Mouse (Mus musculus): ENCODE measurements at regions not wholly inside any gene's neighbourhood (a gene's known extent, or its start where the extent isn't known, plus 50 kb on each side); places are given as distances from the start of the nearest gene placed in this dataset.

DNA sequence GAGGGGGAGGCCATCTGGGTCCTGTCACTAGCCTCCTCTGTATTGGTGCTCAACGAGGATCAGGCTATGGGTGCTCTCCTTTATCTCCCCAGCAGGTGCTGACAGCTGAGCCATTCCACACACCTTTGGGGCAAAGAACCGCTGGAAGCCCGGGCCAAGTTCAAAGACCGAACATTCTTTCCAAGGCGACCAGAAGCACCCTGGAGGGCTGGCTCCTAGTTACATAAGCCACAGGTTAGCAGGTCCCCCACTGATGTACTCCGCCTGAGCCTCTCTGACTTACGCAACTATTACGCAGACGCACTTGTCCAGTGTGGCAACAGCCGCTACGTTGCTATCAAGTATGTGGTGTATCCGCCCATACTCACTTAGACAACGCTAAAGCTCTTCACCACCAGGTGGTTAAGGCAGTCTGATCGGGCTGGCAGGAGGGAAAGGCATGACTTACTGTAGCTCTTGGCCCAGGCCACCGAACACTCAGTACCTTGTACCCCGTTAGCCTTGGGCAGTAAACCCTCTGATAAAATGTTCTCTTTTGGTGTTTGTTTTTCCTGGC is 69.2 kb downstream of the Gm33543 start:
- ATAC-seq (no peak), DNase-seq (ENCODE audit: low spot score) (no peak)
- Histone ChIP-seq H3K36me3 (ENCODE audit: control insufficient read depth, insufficient read depth, low read length) (no peaks in the 10 kb centered on the region), H3K4me2 (ENCODE audit: low read length) (no peak overlapping the region), H3K9ac (ENCODE audit: low read length) (no peak overlapping the region), H3K4me1 (ENCODE audit: control insufficient read depth, insufficient read depth, low read length) (no peaks in the 10 kb centered on the region), H3K27me3 (replicated peaks; ENCODE audit: control insufficient read depth, insufficient read depth, low read length) (no peaks in the 10 kb centered on the region), H3K27ac (ENCODE audit: low read depth, low read length) (no peak overlapping the region), H3K9me3 (replicated peaks; ENCODE audit: control insufficient read depth, low read length) (no peaks in the 10 kb centered on the region), H3K4me3 (ENCODE audit: low read depth, low read length) (no peak overlapping the region)
- 88% methylated on average over 16 of the region's 16 CpGs for WGBS

DNA sequence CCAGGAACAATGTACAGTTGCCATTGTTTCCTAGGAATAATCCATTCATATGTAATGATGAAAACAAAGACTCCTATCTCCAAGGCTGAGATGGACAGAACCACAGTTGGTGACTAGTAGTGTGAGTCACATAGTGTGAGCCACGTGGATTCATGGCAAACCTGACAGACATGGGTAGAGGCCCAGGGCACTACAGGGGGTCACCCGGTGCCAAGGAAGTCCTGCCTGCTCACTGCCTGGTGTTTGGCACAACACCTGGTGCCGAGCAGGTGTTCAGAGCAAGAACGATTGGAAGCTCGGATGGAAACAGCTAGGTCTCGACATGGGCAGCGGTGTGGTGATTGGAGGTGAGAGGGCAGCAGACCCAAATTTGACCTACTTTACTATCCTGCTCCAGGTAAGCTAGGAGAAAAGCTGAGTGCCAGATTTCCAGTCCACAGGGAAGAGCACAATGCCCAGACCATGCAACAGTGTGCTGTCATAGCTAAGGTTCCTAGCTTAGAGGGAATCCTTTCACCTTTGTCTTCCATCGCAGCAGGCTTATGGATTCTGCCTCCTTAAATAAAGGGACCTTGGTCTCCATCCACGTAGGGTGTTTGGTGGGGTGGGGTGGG is 69.8 kb downstream of the Gm33543 start:
- DNase-seq (ENCODE audit: low spot score) (no peak), ATAC-seq (no peak)
- H3K4me3 ChIP-seq (ENCODE audit: low read depth, low read length), result no peak overlapping the region
- 90% methylated on average over 9 of the region's 9 CpGs for WGBS
- H3K4me2 ChIP-seq (ENCODE audit: low read length), result no peak overlapping the region
- H3K27me3 ChIP-seq (replicated peaks; ENCODE audit: control insufficient read depth, insufficient read depth, low read length), result no peaks in the 10 kb centered on the region
- no peaks in the 10 kb centered on the region for H3K4me1 ChIP-seq (ENCODE audit: control insufficient read depth, insufficient read depth, low read length)
- no peaks in the 10 kb centered on the region for H3K36me3 ChIP-seq (ENCODE audit: control insufficient read depth, insufficient read depth, low read length)
- no peak overlapping the region for H3K27ac ChIP-seq (ENCODE audit: low read depth, low read length)
- no peaks in the 10 kb centered on the region for H3K9me3 ChIP-seq (replicated peaks; ENCODE audit: control insufficient read depth, low read length)
- no peak overlapping the region for H3K9ac ChIP-seq (ENCODE audit: low read length)

DNA sequence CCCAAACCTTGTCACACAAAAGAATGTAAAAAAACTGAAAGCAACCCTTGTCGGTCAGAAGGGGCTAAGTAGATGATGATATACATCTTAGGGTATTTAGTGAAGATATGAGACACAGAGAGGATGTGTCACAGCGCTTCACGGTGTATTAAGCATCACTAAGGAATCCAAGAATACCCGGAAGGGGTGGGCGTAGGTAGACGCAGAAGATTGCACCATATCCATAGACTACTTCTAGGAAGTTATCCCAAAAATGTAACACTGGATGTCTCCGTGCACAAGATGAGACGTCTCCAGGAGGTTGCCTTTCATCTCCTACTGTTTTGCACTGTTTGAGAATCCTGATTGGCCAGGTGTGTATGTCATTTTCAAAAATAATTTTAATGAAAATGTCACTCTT is 73.8 kb downstream of the Gm33543 start:
- Histone ChIP-seq H3K27me3 (replicated peaks; ENCODE audit: control insufficient read depth, insufficient read depth, low read length) (no peaks in the 10 kb centered on the region), H3K9ac (ENCODE audit: low read length) (no peak overlapping the region), H3K4me2 (ENCODE audit: low read length) (no peak overlapping the region), H3K9me3 (replicated peaks; ENCODE audit: control insufficient read depth, low read length) (no peaks in the 10 kb centered on the region), H3K27ac (ENCODE audit: low read depth, low read length) (no peak overlapping the region), H3K4me1 (ENCODE audit: control insufficient read depth, insufficient read depth, low read length) (no peaks in the 10 kb centered on the region), H3K4me3 (ENCODE audit: low read depth, low read length) (no peak overlapping the region), H3K36me3 (ENCODE audit: control insufficient read depth, insufficient read depth, low read length) (no peaks in the 10 kb centered on the region)
- DNase-seq (ENCODE audit: low spot score) (no peak), ATAC-seq (no peak)
- 90% methylated on average over 8 of the region's 8 CpGs for WGBS

DNA sequence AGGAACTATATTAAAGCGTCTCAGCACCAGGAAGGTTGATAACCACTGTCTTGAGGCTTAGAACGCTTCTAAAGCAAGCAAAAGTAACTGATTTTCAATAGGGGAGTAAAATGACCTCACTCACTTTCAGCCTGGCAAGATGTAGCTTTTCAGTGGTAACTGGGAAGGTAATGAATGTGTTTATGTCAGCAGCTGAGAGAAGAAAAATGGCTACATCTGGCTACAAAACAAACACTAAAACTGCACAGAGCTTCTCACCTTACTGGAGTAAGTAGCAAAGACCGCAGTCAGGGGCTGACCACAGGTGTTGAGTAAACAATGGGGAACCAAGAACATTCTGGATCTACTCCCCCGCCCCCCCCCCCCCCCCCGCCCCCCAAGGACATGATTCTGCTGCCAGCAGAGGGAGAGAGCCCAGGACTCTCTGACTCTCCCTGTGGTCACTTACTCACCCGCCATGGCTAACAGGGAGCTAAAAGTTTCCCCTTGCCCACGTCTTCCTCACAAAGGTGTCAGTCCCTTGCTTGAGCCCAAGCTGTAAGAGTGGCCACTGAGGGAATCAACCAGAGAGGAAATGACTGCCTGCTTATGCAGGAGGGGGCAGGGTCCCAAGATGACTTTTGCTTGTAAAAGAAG is 75.1 kb downstream of the Gm33543 start:
- H3K4me2 ChIP-seq (ENCODE audit: low read length), result no peak overlapping the region
- no peaks in the 10 kb centered on the region for H3K36me3 ChIP-seq (ENCODE audit: control insufficient read depth, insufficient read depth, low read length)
- no peak overlapping the region for H3K27ac ChIP-seq (ENCODE audit: low read depth, low read length)
- no peaks in the 10 kb centered on the region for H3K4me1 ChIP-seq (ENCODE audit: control insufficient read depth, insufficient read depth, low read length)
- 71% methylated on average over 5 of the region's 7 CpGs for WGBS
- ATAC-seq, result no peak
- no peak overlapping the region for H3K4me3 ChIP-seq (ENCODE audit: low read depth, low read length)
- H3K27me3 ChIP-seq (replicated peaks; ENCODE audit: control insufficient read depth, insufficient read depth, low read length), result no peaks in the 10 kb centered on the region
- no peak overlapping the region for H3K9ac ChIP-seq (ENCODE audit: low read length)
- no peaks in the 10 kb centered on the region for H3K9me3 ChIP-seq (replicated peaks; ENCODE audit: control insufficient read depth, low read length)
- no peak for DNase-seq (ENCODE audit: low spot score)

GRCm38 (mm10) chr10:95764129-95764528 is 78.6 kb downstream of the Gm33543 start:
- no peaks in the 10 kb centered on the region for H3K4me1 ChIP-seq (ENCODE audit: control insufficient read depth, insufficient read depth, low read length)
- no peaks in the 10 kb centered on the region for H3K27me3 ChIP-seq (replicated peaks; ENCODE audit: control insufficient read depth, insufficient read depth, low read length)
- no peak overlapping the region for H3K4me3 ChIP-seq (ENCODE audit: low read depth, low read length)
- no peaks in the 10 kb centered on the region for H3K9me3 ChIP-seq (replicated peaks; ENCODE audit: control insufficient read depth, low read length)
- no peak overlapping the region for H3K4me2 ChIP-seq (ENCODE audit: low read length)
- no peaks in the 10 kb centered on the region for H3K36me3 ChIP-seq (ENCODE audit: control insufficient read depth, insufficient read depth, low read length)
- ATAC-seq, result no peak
- H3K27ac ChIP-seq (ENCODE audit: low read depth, low read length), result no peak overlapping the region
- no peak overlapping the region for H3K9ac ChIP-seq (ENCODE audit: low read length)
- DNase-seq (ENCODE audit: low spot score), result no peak
- WGBS, result 72% methylated on average over 4 of the region's 4 CpGs

DNA sequence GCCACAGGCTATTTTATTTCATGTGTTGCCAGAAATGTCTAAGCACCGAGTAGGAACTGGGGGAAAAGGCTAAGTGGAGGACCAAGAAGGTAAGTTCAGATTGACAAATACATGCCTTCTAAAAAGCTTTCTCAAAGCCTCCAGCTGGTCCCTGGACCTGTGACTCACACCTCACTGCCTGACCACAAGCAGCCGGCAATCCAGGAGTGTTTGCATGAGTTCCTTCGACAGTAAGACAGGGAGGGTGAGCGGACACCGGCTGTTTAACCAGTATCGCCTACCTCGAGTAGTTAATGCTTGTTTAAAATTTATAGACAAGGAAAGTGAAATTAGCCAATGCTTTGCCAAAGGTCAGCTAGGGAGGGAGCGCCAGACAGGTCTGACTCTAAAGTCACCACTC is 80.1 kb downstream of the Gm33543 start:
- Histone ChIP-seq H3K9me3 (replicated peaks; ENCODE audit: control insufficient read depth, low read length) (no peaks in the 10 kb centered on the region), H3K9ac (ENCODE audit: low read length) (no peak overlapping the region)

GRCm38 (mm10) chr10:95761969-95762368 is 80.8 kb downstream of the Gm33543 start:
- ATAC-seq, result no peak
- Histone ChIP-seq H3K4me2 (ENCODE audit: low read length) (no peak overlapping the region), H3K4me1 (ENCODE audit: control insufficient read depth, insufficient read depth, low read length) (no peaks in the 10 kb centered on the region), H3K27me3 (replicated peaks; ENCODE audit: control insufficient read depth, insufficient read depth, low read length) (no peaks in the 10 kb centered on the region), H3K9me3 (replicated peaks; ENCODE audit: control insufficient read depth, low read length) (no peaks in the 10 kb centered on the region), H3K27ac (ENCODE audit: low read depth, low read length) (no peak overlapping the region), H3K4me3 (ENCODE audit: low read depth, low read length) (no peak overlapping the region), H3K9ac (ENCODE audit: low read length) (no peak overlapping the region), H3K36me3 (ENCODE audit: control insufficient read depth, insufficient read depth, low read length) (no peaks in the 10 kb centered on the region)
- no peak for DNase-seq (ENCODE audit: low spot score)
- 97% methylated on average over 4 of the region's 4 CpGs for WGBS

More for the DNA sequence above, 80.1 kb downstream of the Gm33543 start:
- ATAC-seq, result no peak
- Histone ChIP-seq H3K4me3 (ENCODE audit: low read depth, low read length) (no peak overlapping the region), H3K4me1 (ENCODE audit: control insufficient read depth, insufficient read depth, low read length) (no peaks in the 10 kb centered on the region), H3K27me3 (replicated peaks; ENCODE audit: control insufficient read depth, insufficient read depth, low read length) (no peaks in the 10 kb centered on the region), H3K4me2 (ENCODE audit: low read length) (no peak overlapping the region), H3K36me3 (ENCODE audit: control insufficient read depth, insufficient read depth, low read length) (no peaks in the 10 kb centered on the region), H3K27ac (ENCODE audit: low read depth, low read length) (no peak overlapping the region)
- 86% methylated on average over 8 of the region's 8 CpGs for WGBS
- DNase-seq (ENCODE audit: low spot score), result no peak

DNA sequence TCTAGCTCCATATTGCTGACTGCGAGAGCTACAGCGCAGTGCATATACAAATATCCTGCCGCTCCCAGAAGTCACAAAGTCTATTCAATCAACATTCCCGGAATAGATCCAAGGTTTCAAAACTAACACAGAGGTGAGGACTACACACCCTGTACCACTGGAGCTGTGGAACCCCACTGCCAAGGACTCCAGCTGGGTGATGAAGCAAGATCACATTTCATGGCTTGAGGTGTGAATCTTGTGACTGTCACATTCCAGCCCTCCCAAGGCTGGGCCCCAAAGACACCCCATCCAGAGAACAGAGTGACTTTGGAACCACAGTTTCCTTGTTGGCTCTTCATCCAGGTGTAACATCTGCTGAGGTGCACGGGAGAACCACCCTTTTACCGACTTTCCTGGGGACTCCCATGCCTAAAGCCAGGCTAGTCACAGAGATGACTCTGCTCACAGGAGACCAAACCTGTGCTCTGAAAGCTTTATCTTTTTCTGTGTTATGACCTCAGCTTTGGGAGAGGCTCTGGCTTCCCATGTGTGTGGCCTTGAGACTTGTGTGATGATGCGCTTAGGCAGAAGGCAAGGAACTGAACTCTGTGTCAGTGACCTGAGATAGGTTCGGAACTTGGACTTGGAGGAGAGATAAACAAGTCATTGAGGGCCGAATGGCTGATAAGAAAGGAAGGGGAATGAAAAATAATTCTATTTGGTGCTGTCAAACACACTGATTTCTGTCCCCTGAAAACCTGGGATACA is 82.4 kb downstream of the Gm33543 start:
- H3K9ac ChIP-seq (ENCODE audit: low read length), result no peak overlapping the region
- no peak overlapping the region for H3K27ac ChIP-seq (ENCODE audit: low read depth, low read length)
- no peak for DNase-seq (ENCODE audit: low spot score)
- no peak for ATAC-seq
- WGBS, result 93% methylated on average over 9 of the region's 9 CpGs
- no peaks in the 10 kb centered on the region for H3K36me3 ChIP-seq (ENCODE audit: control insufficient read depth, insufficient read depth, low read length)
- H3K4me2 ChIP-seq (ENCODE audit: low read length), result no peak overlapping the region
- H3K27me3 ChIP-seq (replicated peaks; ENCODE audit: control insufficient read depth, insufficient read depth, low read length), result no peaks in the 10 kb centered on the region
- no peaks in the 10 kb centered on the region for H3K9me3 ChIP-seq (replicated peaks; ENCODE audit: control insufficient read depth, low read length)
- no peaks in the 10 kb centered on the region for H3K4me1 ChIP-seq (ENCODE audit: control insufficient read depth, insufficient read depth, low read length)
- no peak overlapping the region for H3K4me3 ChIP-seq (ENCODE audit: low read depth, low read length)

GRCm38 (mm10) chr10:95758181-95758580 is 84.5 kb downstream of the Gm33543 start:
- H3K4me1 ChIP-seq (ENCODE audit: control insufficient read depth, insufficient read depth, low read length), result no peaks in the 10 kb centered on the region
- 93% methylated on average over 8 of the region's 8 CpGs for WGBS
- no peaks in the 10 kb centered on the region for H3K36me3 ChIP-seq (ENCODE audit: control insufficient read depth, insufficient read depth, low read length)
- H3K9ac ChIP-seq (ENCODE audit: low read length), result no peak overlapping the region
- H3K27ac ChIP-seq (ENCODE audit: low read depth, low read length), result no peak overlapping the region
- no peak overlapping the region for H3K4me3 ChIP-seq (ENCODE audit: low read depth, low read length)
- no peak overlapping the region for H3K4me2 ChIP-seq (ENCODE audit: low read length)
- H3K9me3 ChIP-seq (replicated peaks; ENCODE audit: control insufficient read depth, low read length), result no peaks in the 10 kb centered on the region
- ATAC-seq, result no peak
- no peaks in the 10 kb centered on the region for H3K27me3 ChIP-seq (replicated peaks; ENCODE audit: control insufficient read depth, insufficient read depth, low read length)
- DNase-seq (ENCODE audit: low spot score), result no peak
